Mouse (Mus musculus): Measurements from ENCODE around the gene Ralgps1. TPM values are rescaled to one million over a fixed set of nuclear protein-coding genes. Genes with fewer than 3 reads are reported as not detected.

Gene Ralgps1
- polyA plus RNA-seq, 1 experiment, result 1.1 TPM

GRCm38 (mm10) chr2:33292057-33292456 is 79.2 kb downstream of the Ralgps1 start:
- no peak overlapping the region for H3K27ac ChIP-seq (replicated peaks; ENCODE audit: low read depth, low read length)
- H3K4me3 ChIP-seq (ENCODE audit: insufficient read depth, low read depth, low read length), result no peak overlapping the region
- H3K4me1 ChIP-seq (ENCODE audit: control insufficient read depth, insufficient read depth, insufficient read length, low read length), result no peaks in the 10 kb centered on the region

- H3K27ac ChIP-seq (replicated peaks; ENCODE audit: low read depth, low read length), result no peak overlapping the region
- no peak overlapping the region for H3K4me3 ChIP-seq (ENCODE audit: insufficient read depth, low read depth, low read length)
- H3K4me1 ChIP-seq (ENCODE audit: control insufficient read depth, insufficient read depth, insufficient read length, low read length), result no peaks in the 10 kb centered on the region
Observed at GRCm38 (mm10) chr2:33290491-33290890, 80.8 kb downstream of the Ralgps1 start.

GRCm38 (mm10) chr2:33288837-33289236 is 82.4 kb downstream of the Ralgps1 start:
- H3K4me1 ChIP-seq (ENCODE audit: control insufficient read depth, insufficient read depth, insufficient read length, low read length), result no peaks in the 10 kb centered on the region
- H3K27ac ChIP-seq (replicated peaks; ENCODE audit: low read depth, low read length), result no peak overlapping the region
- H3K4me3 ChIP-seq (ENCODE audit: insufficient read depth, low read depth, low read length), result no peak overlapping the region

- Histone ChIP-seq H3K4me1 (ENCODE audit: control insufficient read depth, insufficient read depth, insufficient read length, low read length) (no peaks in the 10 kb centered on the region; the same call in 1 of the 2 replicates), H3K4me3 (ENCODE audit: insufficient read depth, low read depth, low read length) (no peak overlapping the region), H3K27ac (replicated peaks; ENCODE audit: low read depth, low read length) (no peak overlapping the region; the same call in 1 of the 2 replicates)
Observed at GRCm38 (mm10) chr2:33283674-33284073, 87.6 kb downstream of the Ralgps1 start.

GRCm38 (mm10) chr2:33282877-33283276 is 88.4 kb downstream of the Ralgps1 start:
- 0 out of 2 replicates have a peak overlapping the region, but pooled peaks have one; percentile 26 for H3K27ac ChIP-seq (replicated peaks; ENCODE audit: low read depth, low read length)
- H3K4me3 ChIP-seq (ENCODE audit: insufficient read depth, low read depth, low read length), result no peak overlapping the region
- H3K4me1 ChIP-seq (ENCODE audit: control insufficient read depth, insufficient read depth, insufficient read length, low read length), result no peaks in the 10 kb centered on the region; the same call in 1 of the 2 replicates

GRCm38 (mm10) chr2:33281807-33282206 is 89.5 kb downstream of the Ralgps1 start:
- Histone ChIP-seq H3K4me3 (ENCODE audit: insufficient read depth, low read depth, low read length) (no peak overlapping the region), H3K27ac (replicated peaks; ENCODE audit: low read depth, low read length) (peak overlapping the region; percentile 26; the same call in 1 of the 2 replicates), H3K4me1 (ENCODE audit: control insufficient read depth, insufficient read depth, insufficient read length, low read length) (no peaks in the 10 kb centered on the region; the same call in 1 of the 2 replicates)

- no peaks in the 10 kb centered on the region; the same call in 1 of the 2 replicates for H3K4me1 ChIP-seq (ENCODE audit: control insufficient read depth, insufficient read depth, insufficient read length, low read length)
- H3K4me3 ChIP-seq (ENCODE audit: insufficient read depth, low read depth, low read length), result no peak overlapping the region
Observed at GRCm38 (mm10) chr2:33280525-33280924, 90.8 kb downstream of the Ralgps1 start.

GRCm38 (mm10) chr2:33279758-33280157 is 91.5 kb downstream of the Ralgps1 start:
- peaks cover 6% of the 10 kb centered on the region for H3K4me1 ChIP-seq (ENCODE audit: control insufficient read depth, insufficient read depth, insufficient read length, low read length)
- H3K27ac ChIP-seq (replicated peaks; ENCODE audit: low read depth, low read length), result no peak overlapping the region
- no peak overlapping the region for H3K4me3 ChIP-seq (ENCODE audit: insufficient read depth, low read depth, low read length)

More at GRCm38 (mm10) chr2:33280525-33280924, 90.8 kb downstream of the Ralgps1 start:
- H3K27ac ChIP-seq (replicated peaks; ENCODE audit: low read depth, low read length), result no peak overlapping the region

- Histone ChIP-seq H3K4me3 (ENCODE audit: insufficient read depth, low read depth, low read length) (no peak overlapping the region), H3K4me1 (ENCODE audit: control insufficient read depth, insufficient read depth, insufficient read length, low read length) (peaks cover 9% of the 10 kb centered on the region), H3K27ac (replicated peaks; ENCODE audit: low read depth, low read length) (no peak overlapping the region)
Observed at GRCm38 (mm10) chr2:33274719-33275490, 96.4 kb downstream of the Ralgps1 start.

GRCm38 (mm10) chr2:33272665-33273439 is 98.4 kb downstream of the Ralgps1 start:
- peaks cover 10% of the 10 kb centered on the region for H3K4me1 ChIP-seq (ENCODE audit: control insufficient read depth, insufficient read depth, insufficient read length, low read length)
- no peak overlapping the region for H3K27ac ChIP-seq (replicated peaks; ENCODE audit: low read depth, low read length)
- H3K4me3 ChIP-seq (ENCODE audit: insufficient read depth, low read depth, low read length), result no peak overlapping the region

GRCm38 (mm10) chr2:33271511-33271910 is 99.8 kb downstream of the Ralgps1 start:
- H3K4me3 ChIP-seq (ENCODE audit: insufficient read depth, low read depth, low read length), result no peak overlapping the region
- H3K4me1 ChIP-seq (ENCODE audit: control insufficient read depth, insufficient read depth, insufficient read length, low read length), result peaks cover 10% of the 10 kb centered on the region
- no peak overlapping the region for H3K27ac ChIP-seq (replicated peaks; ENCODE audit: low read depth, low read length)

- H3K27ac ChIP-seq (replicated peaks; ENCODE audit: low read depth, low read length), result no peak overlapping the region
- peaks cover 10% of the 10 kb centered on the region for H3K4me1 ChIP-seq (ENCODE audit: control insufficient read depth, insufficient read depth, insufficient read length, low read length)
- no peak overlapping the region for H3K4me3 ChIP-seq (ENCODE audit: insufficient read depth, low read depth, low read length)
Observed at GRCm38 (mm10) chr2:33270569-33270968, 100.7 kb downstream of the Ralgps1 start.

- Histone ChIP-seq H3K4me1 (ENCODE audit: control insufficient read depth, insufficient read depth, insufficient read length, low read length) (peaks cover 2% of the 10 kb centered on the region; the same call in 1 of the 2 replicates), H3K4me3 (ENCODE audit: insufficient read depth, low read depth, low read length) (no peak overlapping the region), H3K27ac (replicated peaks; ENCODE audit: low read depth, low read length) (no peak overlapping the region)
Observed at GRCm38 (mm10) chr2:33269132-33269493, 102.2 kb downstream of the Ralgps1 start.

GRCm38 (mm10) chr2:33268384-33269131 is 102.7 kb downstream of the Ralgps1 start:
- Histone ChIP-seq H3K27ac (replicated peaks; ENCODE audit: low read depth, low read length) (no peak overlapping the region), H3K4me1 (ENCODE audit: control insufficient read depth, insufficient read depth, insufficient read length, low read length) (0 out of 2 replicates have a peak, but pooled peaks cover 2% of the 10 kb centered on the region)

GRCm38 (mm10) chr2:33267075-33267474 is 104.2 kb downstream of the Ralgps1 start:
- Histone ChIP-seq H3K27ac (replicated peaks; ENCODE audit: low read depth, low read length) (no peak overlapping the region), H3K4me1 (ENCODE audit: control insufficient read depth, insufficient read depth, insufficient read length, low read length) (0 out of 2 replicates have a peak, but pooled peaks cover 2% of the 10 kb centered on the region), H3K4me3 (ENCODE audit: insufficient read depth, low read depth, low read length) (no peak overlapping the region)

More at GRCm38 (mm10) chr2:33268384-33269131, 102.7 kb downstream of the Ralgps1 start:
- H3K4me3 ChIP-seq (ENCODE audit: insufficient read depth, low read depth, low read length), result no peak overlapping the region

All from brown adipose tissue, adult 24 weeks (tissue).